Mouse (Mus musculus) lung, postnatal 0 days (tissue): Measurements from ENCODE around the gene Per3. TPM values are rescaled to one million over a fixed set of nuclear protein-coding genes. Genes with fewer than 3 reads are reported as not detected.

Experiments used
- ATAC-seq: fragments of 200-750 bp; cut with Nextera tagmentation; 2 replicates; pipeline ENCODE4 v1.8.0; 2017; ENCODE audit warnings: moderate library complexity
- DNase-seq: peaks from one replicate; pipeline ENCODE4 v3.0.0-alpha.2; 2016; ENCODE audit warnings: low spot score
- H3K27ac ChIP-seq: fragments of 300-500 bp; sonication (generic); 2 replicates; pipeline ENCODE4 v1.5.1; 2014; ENCODE audit warnings: antibody characterized with exemption, mild to moderate bottlenecking, low read length, mixed read lengths
- H3K27me3 ChIP-seq: fragments of 300-500 bp; sonication (generic); replicated peaks from 2 replicates; pipeline ENCODE4 v1.6.1; 2014; ENCODE audit warnings: low read length, mixed read lengths; ENCODE audit not compliant: insufficient read depth
- H3K36me3 ChIP-seq: fragments of 300-500 bp; sonication (generic); 2 replicates; pipeline ENCODE4 v1.6.1; 2014; ENCODE audit warnings: low read length, mixed read lengths; ENCODE audit not compliant: insufficient read depth
- H3K4me1 ChIP-seq: fragments of 300-500 bp; sonication (generic); 2 replicates; pipeline ENCODE4 v1.6.1; 2014; ENCODE audit warnings: antibody characterized with exemption, low read depth, low read length, mixed read lengths; ENCODE audit not compliant: insufficient read depth
- H3K4me2 ChIP-seq: fragments of 300-500 bp; sonication (generic); replicated peaks from 2 replicates; pipeline ENCODE4 v1.6.1; 2014; ENCODE audit warnings: low read depth, mild to moderate bottlenecking, low read length, moderate library complexity, mixed read lengths
- H3K4me3 ChIP-seq: fragments of 300-500 bp; sonication (generic); 2 replicates; pipeline ENCODE4 v1.5.1; 2014; ENCODE audit warnings: low read depth, low read length
- H3K9ac ChIP-seq: fragments of 300-500 bp; sonication (generic); replicated peaks from 2 replicates; pipeline ENCODE4 v1.6.1; 2014; ENCODE audit warnings: low read depth, mild to moderate bottlenecking
- H3K9me3 ChIP-seq: fragments of 300-500 bp; sonication (generic); 2 replicates; pipeline ENCODE4 v1.6.1; 2016; ENCODE audit warnings: low read length, mixed read lengths
- CTCF ChIP-seq: IDR thresholded peaks from 2 replicates; pipeline ENCODE4 v1.5.1; 2016; ENCODE audit warnings: antibody characterized with exemption, mild to moderate bottlenecking
- EP300 ChIP-seq: IDR thresholded peaks from 2 replicates; pipeline ENCODE4 v1.6.1; 2016; ENCODE audit warnings: antibody characterized with exemption, mild to moderate bottlenecking, control low read depth
- WGBS: fragments of 180-500 bp; shearing (Covaris S2); extraction: QIAGEN DNeasy Blood & Tissue Kit; methylation state at CpG from one replicate; pipeline ENCODE4 v1.1.7; 2014; 5-methylcytosine and 5-hydroxymethylcytosine counted together
- polyA plus RNA-seq: library from polyadenylated mRNA; unstranded; fragments of >200 nt; fragmentation: Nextera tagmentation; extraction: Ambion mirVana; gene quantifications from 2 replicates; pipeline ENCODE4 v1.2.1, GENCODE M21; 2015

Per3 gene
- polyA plus RNA-seq, 1 experiment from 2014 or later, result 22.9 TPM

- TF ChIP-seq EP300 (no peak), CTCF (no peak)
- H3K27me3 ChIP-seq, result no peaks in the 10 kb centered on the region
- no peaks in the 10 kb centered on the region for H3K36me3 ChIP-seq
- no peaks in the 10 kb centered on the region for H3K9me3 ChIP-seq
- no peak overlapping the region for H3K4me3 ChIP-seq
- 75% methylated on average over 4 of the region's 4 CpGs for WGBS
- peak overlapping the region; percentile 47; the same call in 1 of the 2 replicates for H3K27ac ChIP-seq
- H3K4me1 ChIP-seq, result peaks cover 8% of the 10 kb centered on the region; the same call in 1 of the 2 replicates
- DNase-seq, result no peak
- ATAC-seq, result no peak
- peak overlapping the region; percentile 56 for H3K4me2 ChIP-seq
- H3K9ac ChIP-seq, result no peak overlapping the region
These were observed 14.2 kb upstream of the Per3 start for GRCm38 (mm10) chr4:151058634-151059033.

- H3K4me3 ChIP-seq, result peak within 1 kb of the TSS; percentile 99
- peak; percentile 99 for ATAC-seq
- no peaks in the 10 kb centered on the region for H3K9me3 ChIP-seq
- H3K4me1 ChIP-seq, result peaks cover 8% of the 10 kb centered on the region; the same call in 1 of the 2 replicates
- H3K27ac ChIP-seq, result peak within 1 kb of the TSS; percentile 99
- DNase-seq, result peak; percentile 100
- peaks cover 6% of the 10 kb centered on the region; the same call in 1 of the 2 replicates for H3K36me3 ChIP-seq
- WGBS, result under 1% methylated on average over 101 of the region's 114 CpGs
- peak within 1 kb of the TSS; percentile 96 for H3K9ac ChIP-seq
- TF ChIP-seq EP300 (no peak), CTCF (no peak)
- H3K4me2 ChIP-seq, result peak within 1 kb of the TSS; percentile 70
- no peaks in the 10 kb centered on the region for H3K27me3 ChIP-seq
These were observed 13.2 kb upstream of the Per3 start, which contains the start of gene Vamp3 for GRCm38 (mm10) chr4:151057347-151058321. Gene Vamp3 (minus strand): TSS chr4:151057963.

GRCm38 (mm10) chr4:151051162-151051561 is 6.7 kb upstream of the Per3 start:
- Histone ChIP-seq H3K9me3 (no peaks in the 10 kb centered on the region), H3K4me3 (no peak overlapping the region), H3K4me1 (peaks cover 2% of the 10 kb centered on the region; the same call in 1 of the 2 replicates), H3K4me2 (no peak overlapping the region), H3K36me3 (peaks cover 11% of the 10 kb centered on the region; the same call in 1 of the 2 replicates), H3K9ac (no peak overlapping the region), H3K27me3 (no peaks in the 10 kb centered on the region), H3K27ac (no peak overlapping the region)
- WGBS, result 77% methylated on average over 1 of the region's 1 CpGs
- TF ChIP-seq CTCF (no peak), EP300 (no peak)
- DNase-seq (no peak), ATAC-seq (no peak)

GRCm38 (mm10) chr4:151046524-151046923 is 2.1 kb upstream of the Per3 start:
- ATAC-seq (no peak), DNase-seq (no peak)
- Histone ChIP-seq H3K27me3 (no peaks in the 10 kb centered on the region), H3K9me3 (no peaks in the 10 kb centered on the region), H3K36me3 (peaks cover 4% of the 10 kb centered on the region; the same call in 1 of the 2 replicates), H3K4me1 (peaks cover 5% of the 10 kb centered on the region; the same call in 1 of the 2 replicates), H3K4me3 (no peak overlapping the region), H3K9ac (no peak overlapping the region), H3K27ac (no peak overlapping the region), H3K4me2 (no peak overlapping the region)
- no peak for TF ChIP-seq EP300
- TF ChIP-seq CTCF, result no peak
- WGBS, result 95% methylated on average over 3 of the region's 3 CpGs

GRCm38 (mm10) chr4:151044944-151045570 is 592 bp upstream of the Per3 start:
- peaks cover 5% of the 10 kb centered on the region; the same call in 1 of the 2 replicates for H3K4me1 ChIP-seq
- no peak overlapping the region for H3K9ac ChIP-seq
- no peak for TF ChIP-seq CTCF
- TF ChIP-seq EP300, result no peak
- peak overlapping the region; percentile 97 for H3K4me2 ChIP-seq
- 3% methylated on average over 21 of the region's 21 CpGs for WGBS
- H3K27ac ChIP-seq, result peak overlapping the region; percentile 20
- H3K9me3 ChIP-seq, result no peaks in the 10 kb centered on the region
- H3K27me3 ChIP-seq, result no peaks in the 10 kb centered on the region
- ATAC-seq, result no peak
- DNase-seq, result no peak
- H3K4me3 ChIP-seq, result peak overlapping the region; percentile 55
- no peaks in the 10 kb centered on the region; the same call in 1 of the 2 replicates for H3K36me3 ChIP-seq

GRCm38 (mm10) chr4:151043281-151043680 is 1.2 kb downstream of the Per3 start:
- H3K27me3 ChIP-seq, result no peaks in the 10 kb centered on the region
- H3K27ac ChIP-seq, result peak overlapping the region; percentile 93
- peak overlapping the region; percentile 55 for H3K4me3 ChIP-seq
- DNase-seq (peak; percentile 91), ATAC-seq (peak; percentile 62)
- 0 out of 2 replicates have a peak, but pooled peaks have one; percentile 52 for TF ChIP-seq EP300
- no peak for TF ChIP-seq CTCF
- no peaks in the 10 kb centered on the region for H3K9me3 ChIP-seq
- peak overlapping the region; percentile 76; the same call in 1 of the 2 replicates for H3K9ac ChIP-seq
- H3K4me1 ChIP-seq, result peaks cover 5% of the 10 kb centered on the region; the same call in 1 of the 2 replicates
- 23% methylated on average over 5 of the region's 5 CpGs for WGBS
- H3K36me3 ChIP-seq, result no peaks in the 10 kb centered on the region; the same call in 1 of the 2 replicates
- peak overlapping the region; percentile 97 for H3K4me2 ChIP-seq
